In genomic region chr9:116946787-116947186, GRCm38 (mm10) we compare ENCODE assay signal across 14 mouse cellular contexts.
"Had no signal": no experiment of that assay in that cellular context is flagged by ENCODE, and none has a peak within 500 bp of the region (broad histone marks: within the 10 kb centered on the region; RNA-seq: fewer than 3 reads in every experiment).

No protein-coding gene starts in this region.

- H3K4me3 ChIP-seq: myocyte; neural tube, embryonic 15.5 days had no signal

- H3K36me3 ChIP-seq: neural tube, embryonic 15.5 days had no signal

- H3K4me2 ChIP-seq: neural tube, embryonic 15.5 days had no signal

- H3K9me3 ChIP-seq: neural tube, embryonic 15.5 days had no signal

- H3K27ac ChIP-seq: liver, embryonic 14.5 days; macrophage; neural tube, embryonic 15.5 days had no signal

- H3K9ac ChIP-seq: liver, embryonic 14.5 days; neural tube, embryonic 15.5 days had no signal

- H3K27me3 ChIP-seq: neural tube, embryonic 15.5 days had no signal

- DNase-seq: kidney, adult 9 months; kidney, postnatal 14 days; liver; lung, adult 2 months; lung, postnatal 10 days; midbrain, embryonic 14.5 days; right cerebral cortex, adult 18-20 months; right cerebral cortex, postnatal 25 days; thymus, adult 18-20 months; thymus, postnatal 14 days had no signal
